32 mouse cellular contexts compared by ENCODE assay signal in genomic region chr11:67831820-67832219, GRCm38 (mm10). TPM values are rescaled to one million over a fixed set of nuclear protein-coding genes. Genes with fewer than 3 reads are reported as not detected.
DNase-seq lines count a peak whose midpoint lies in the region; ATAC-seq lines count a peak whose summit lies in the region.
"Had no signal": no experiment of that assay in that cellular context is flagged by ENCODE, and none has a peak within 500 bp of the region (broad histone marks: within the 10 kb centered on the region; RNA-seq: fewer than 3 reads in every experiment).

No protein-coding gene starts in this region.

- no peak overlapping the region for H3K4me2 ChIP-seq in lung, embryonic 16.5 days (ENCODE audit: low read depth, low read length)
- H3K4me2 ChIP-seq in forebrain, embryonic 14.5 days (ENCODE audit: low read length): no peak overlapping the region
- H3K4me2 ChIP-seq: embryonic facial prominence, embryonic 13.5 days; forebrain, embryonic 12.5 days; heart, embryonic 12.5 days; heart, embryonic 15.5 days; hindbrain, embryonic 13.5 days had no signal

- no peak overlapping the region for H3K9ac ChIP-seq in lung, embryonic 16.5 days (ENCODE audit: low read length)
- no peak overlapping the region for H3K9ac ChIP-seq in forebrain, embryonic 14.5 days (ENCODE audit: low read length)
- H3K9ac ChIP-seq: embryonic facial prominence, embryonic 13.5 days; forebrain, embryonic 12.5 days; heart, embryonic 12.5 days; heart, embryonic 15.5 days; hindbrain, embryonic 13.5 days had no signal

- WGBS in lung, embryonic 16.5 days: 42% methylated on average over 5 of the region's 5 CpGs
- 79% methylated on average over 5 of the region's 5 CpGs for WGBS in forebrain, embryonic 14.5 days

- intact Hi-C loops in left cerebral cortex, postnatal 4 days (cut with DNase I): no loop called here

- peak; percentile 64 to 69 for DNase-seq in cerebellum, postnatal 10 days
- no peak for DNase-seq in cerebellum, adult 9-11 months
- DNase-seq in left cerebral cortex, postnatal 4 days: peak; percentile 24
- no peak for DNase-seq in left cerebral cortex, adult 9 months (ENCODE audit: low spot score in 2 of 2)
- no peak for DNase-seq in lung, postnatal 25 days (ENCODE audit: low spot score)
- peak; percentile 38 for DNase-seq in lung, postnatal 14 days
- no peak for DNase-seq in forebrain, embryonic 14.5 days (ENCODE audit: low spot score)
- DNase-seq: adrenal gland, postnatal 10 days; adrenal gland, postnatal 36 days; cerebellum, adult 18-20 months; cerebellum, adult 9-10 months; gastrocnemius, postnatal 25 days; heart, adult 18-20 months; heart, postnatal 10 days; heart, postnatal 36 days had no signal

- H3K36me3 ChIP-seq in lung, embryonic 16.5 days (ENCODE audit: control insufficient read depth, insufficient read depth, low read length): no peaks in the 10 kb centered on the region
- no peaks in the 10 kb centered on the region for H3K36me3 ChIP-seq in forebrain, embryonic 14.5 days (ENCODE audit: control insufficient read depth, insufficient read depth, low read length)
- H3K36me3 ChIP-seq: embryonic facial prominence, embryonic 10.5 days; embryonic facial prominence, embryonic 13.5 days; forebrain, embryonic 12.5 days; heart, embryonic 12.5 days; heart, embryonic 15.5 days; hindbrain, embryonic 10.5 days; hindbrain, embryonic 13.5 days had no signal

- peaks cover 12% of the 10 kb centered on the region for H3K4me1 ChIP-seq in lung, embryonic 16.5 days (replicated peaks; ENCODE audit: control insufficient read depth, insufficient read depth, low read length)
- no peaks in the 10 kb centered on the region for H3K4me1 ChIP-seq in forebrain, embryonic 14.5 days (ENCODE audit: control insufficient read depth, insufficient read depth, low read length)
- H3K4me1 ChIP-seq: forebrain, embryonic 12.5 days; hindbrain, embryonic 13.5 days had no signal

- H3K27me3 ChIP-seq in lung, embryonic 16.5 days (ENCODE audit: control insufficient read depth, insufficient read depth, low read depth, low read length): no peaks in the 10 kb centered on the region
- H3K27me3 ChIP-seq in forebrain, embryonic 14.5 days (replicated peaks; ENCODE audit: control insufficient read depth, insufficient read depth, low read length): no peaks in the 10 kb centered on the region
- H3K27me3 ChIP-seq: embryonic facial prominence, embryonic 13.5 days; forebrain, embryonic 12.5 days; heart, embryonic 12.5 days; heart, embryonic 15.5 days; hindbrain, embryonic 13.5 days; Patski had no signal

- H3K9me3 ChIP-seq in lung, embryonic 16.5 days (ENCODE audit: control insufficient read depth, low read length): no peaks in the 10 kb centered on the region
- no peaks in the 10 kb centered on the region for H3K9me3 ChIP-seq in forebrain, embryonic 14.5 days (replicated peaks; ENCODE audit: control insufficient read depth, low read length)
- H3K9me3 ChIP-seq: embryonic facial prominence, embryonic 10.5 days; embryonic facial prominence, embryonic 13.5 days; forebrain, embryonic 12.5 days; heart, embryonic 12.5 days; heart, embryonic 15.5 days; hindbrain, embryonic 10.5 days; hindbrain, embryonic 13.5 days had no signal

- H3K27ac ChIP-seq in lung, embryonic 16.5 days (ENCODE audit: low read length): no peak overlapping the region
- no peak overlapping the region for H3K27ac ChIP-seq in forebrain, embryonic 14.5 days (ENCODE audit: low read depth, low read length)
- H3K27ac ChIP-seq: embryonic facial prominence, embryonic 10.5 days; embryonic facial prominence, embryonic 13.5 days; forebrain, embryonic 12.5 days; heart, embryonic 15.5 days; hindbrain, embryonic 10.5 days; hindbrain, embryonic 13.5 days had no signal

- ATAC-seq in lung, embryonic 16.5 days (ENCODE audit: low read depth): 0 out of 2 replicates have a peak, but pooled peaks have one; percentile 30
- no peak for ATAC-seq in forebrain, embryonic 14.5 days
- ATAC-seq: forebrain, embryonic 16.5 days; hindbrain, embryonic 16.5 days; Patski had no signal

- H3K4me3 ChIP-seq in lung, embryonic 16.5 days (ENCODE audit: low read length): no peak overlapping the region
- no peak overlapping the region for H3K4me3 ChIP-seq in forebrain, embryonic 14.5 days (ENCODE audit: low read depth, low read length)
- H3K4me3 ChIP-seq: embryonic facial prominence, embryonic 10.5 days; embryonic facial prominence, embryonic 13.5 days; erythroblast, embryonic 14.5 days; forebrain, embryonic 12.5 days; heart, embryonic 12.5 days; heart, embryonic 15.5 days; hindbrain, embryonic 10.5 days; hindbrain, embryonic 13.5 days had no signal

RNA-seq across cellular contexts. Expression of gene Dhrs7c, which starts 33.8 kb away (rescaled TPM):
- total RNA-seq in left cerebral cortex, postnatal 4 days (2021): under 1 TPM in 1 of 2 experiments, not detected in 1; 0.98 TPM
- polyA plus RNA-seq in lung, embryonic 16.5 days (2015; fragmentation: Nextera tagmentation; extraction: Ambion mirVana): 1.1 and 1.7 TPM in 2 replicates
- not detected in 2 replicates for polyA plus RNA-seq in forebrain, embryonic 14.5 days (2014; fragmentation: Nextera tagmentation; extraction: Ambion mirVana)
- total RNA-seq: adrenal gland, postnatal 36 days; common myeloid progenitor, adult 5-6 weeks; ES-E14 had no signal
- polyA plus RNA-seq: embryonic facial prominence, embryonic 10.5 days; erythroblast, embryonic 14.5 days; forebrain, embryonic 12.5 days; forebrain, embryonic 16.5 days; hindbrain, embryonic 10.5 days; hindbrain, embryonic 13.5 days; hindbrain, embryonic 16.5 days; Patski had no signal

RNA-seq across cellular contexts. Expression of gene Gsg1l2, which starts 57.4 kb away (rescaled TPM):
- total RNA-seq in left cerebral cortex, postnatal 4 days (2021): not detected
- not detected in 2 replicates for polyA plus RNA-seq in lung, embryonic 16.5 days (2015; fragmentation: Nextera tagmentation; extraction: Ambion mirVana)
- polyA plus RNA-seq in forebrain, embryonic 14.5 days (2014; fragmentation: Nextera tagmentation; extraction: Ambion mirVana): not detected in 2 replicates
- total RNA-seq: adrenal gland, adult 18-20 months; adrenal gland, postnatal 10 days; adrenal gland, postnatal 36 days; common myeloid progenitor, adult 5-6 weeks; ES-E14; gastrocnemius, adult 18-20 months; gastrocnemius, postnatal 25 days; heart, adult 18-20 months; heart, postnatal 10 days; heart, postnatal 36 days had no signal
- polyA plus RNA-seq: embryonic facial prominence, embryonic 10.5 days; embryonic facial prominence, embryonic 13.5 days; erythroblast, embryonic 14.5 days; forebrain, embryonic 12.5 days; forebrain, embryonic 16.5 days; gonadal fat pad, adult 2 months; heart, embryonic 12.5 days; heart, embryonic 15.5 days; hindbrain, embryonic 10.5 days; hindbrain, embryonic 13.5 days; Patski had no signal

Comparison
In these comparisons a context has a peak if more than half of its experiments do, and no peak if none do; other contexts are left out.
1. DNase-seq: peak in cerebellum, postnatal 10 days (2 of 2), left cerebral cortex, postnatal 4 days (single experiment) and lung, postnatal 14 days (single experiment); none in cerebellum, adult 9-11 months (single experiment), left cerebral cortex, adult 9 months (0 of 2), lung, postnatal 25 days (single experiment) and forebrain, embryonic 14.5 days (single experiment).